Mouse (Mus musculus) embryonic facial prominence, embryonic 10.5 days (tissue): ENCODE measurements around the gene Ctnnbl1. TPM values are rescaled to one million over a fixed set of nuclear protein-coding genes. Genes with fewer than 3 reads are reported as not detected.

Experiments used
- DNase-seq: peaks from one replicate; pipeline ENCODE4 v3.0.0-alpha.2; 2017; ENCODE audit warnings: low spot score
- H3K27ac ChIP-seq: fragments of 300-500 bp; sonication (generic); replicated peaks from 2 replicates; pipeline ENCODE4 v1.5.1; 2016; ENCODE audit warnings: mild to moderate bottlenecking
- H3K27me3 ChIP-seq: fragments of 300-500 bp; sonication (generic); replicated peaks from 2 replicates; pipeline ENCODE4 v1.6.1; 2016; ENCODE audit warnings: low read depth, mild to moderate bottlenecking; ENCODE audit not compliant: poor library complexity, severe bottlenecking
- H3K36me3 ChIP-seq: fragments of 300-500 bp; sonication (generic); replicated peaks from 2 replicates; pipeline ENCODE4 v1.6.1; 2016; ENCODE audit warnings: mild to moderate bottlenecking, moderate library complexity
- H3K4me1 ChIP-seq: fragments of 300-500 bp; sonication (generic); 2 replicates; pipeline ENCODE4 v1.6.1; 2016
- H3K4me3 ChIP-seq: fragments of 300-500 bp; sonication (generic); 2 replicates; pipeline ENCODE4 v1.5.1; 2016; ENCODE audit warnings: mild to moderate bottlenecking, moderate library complexity
- H3K9me3 ChIP-seq: fragments of 300-500 bp; sonication (generic); 2 replicates; pipeline ENCODE4 v1.6.1; 2016; ENCODE audit warnings: mild to moderate bottlenecking
- WGBS: fragments of 180-500 bp; shearing (Covaris S2); methylation state at CpG from one replicate; pipeline ENCODE4 v1.1.7; 2016; 5-methylcytosine and 5-hydroxymethylcytosine counted together
- polyA plus RNA-seq: library from polyadenylated mRNA; unstranded; fragments of >200 nt; fragmentation: Nextera tagmentation; extraction: Ambion mirVana; gene quantifications from 2 replicates; pipeline ENCODE4 v1.2.1, GENCODE M21; 2016

The Ctnnbl1 gene
- polyA plus RNA-seq, 1 experiment from 2014 or later: 93.8 TPM

- Histone ChIP-seq H3K27me3 (no peaks in the 10 kb centered on the region), H3K36me3 (no peaks in the 10 kb centered on the region; the same call in 1 of the 2 replicates), H3K9me3 (no peaks in the 10 kb centered on the region), H3K27ac (no peak overlapping the region), H3K4me3 (no peak overlapping the region), H3K4me1 (peaks cover 23% of the 10 kb centered on the region)
- no peak for DNase-seq
- WGBS: 84% methylated on average over 5 of the region's 5 CpGs
These were observed 108.6 kb downstream of the Ctnnbl1 start for GRCm38 (mm10) chr2:157845831-157846230.

DNA sequence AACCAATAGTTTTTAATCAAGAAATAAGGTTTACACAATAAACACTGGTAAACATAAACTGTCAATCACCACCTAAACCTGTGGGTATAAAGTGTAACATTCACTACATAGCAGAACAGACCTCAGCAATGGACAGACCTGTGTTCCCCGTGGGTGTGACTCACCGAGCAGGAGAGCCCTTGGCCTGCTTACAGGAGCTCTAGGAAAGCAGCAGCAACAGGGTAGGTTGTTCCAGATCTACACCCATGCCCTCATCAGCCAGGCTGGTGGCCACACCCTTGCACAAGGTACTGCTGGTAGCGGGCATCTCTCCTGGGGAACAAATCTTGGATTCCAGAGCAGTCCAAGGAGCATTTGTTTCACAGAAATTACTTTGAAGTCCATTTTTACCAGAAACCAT lies 115.9 kb downstream of the Ctnnbl1 start:
- 82% methylated on average over 3 of the region's 3 CpGs for WGBS
- DNase-seq: no peak
- no peak overlapping the region for H3K4me3 ChIP-seq
- peaks cover 22% of the 10 kb centered on the region for H3K4me1 ChIP-seq
- H3K27ac ChIP-seq: no peak overlapping the region; the same call in 1 of the 2 replicates
- no peaks in the 10 kb centered on the region for H3K27me3 ChIP-seq
- no peaks in the 10 kb centered on the region for H3K36me3 ChIP-seq
- no peaks in the 10 kb centered on the region for H3K9me3 ChIP-seq

DNA sequence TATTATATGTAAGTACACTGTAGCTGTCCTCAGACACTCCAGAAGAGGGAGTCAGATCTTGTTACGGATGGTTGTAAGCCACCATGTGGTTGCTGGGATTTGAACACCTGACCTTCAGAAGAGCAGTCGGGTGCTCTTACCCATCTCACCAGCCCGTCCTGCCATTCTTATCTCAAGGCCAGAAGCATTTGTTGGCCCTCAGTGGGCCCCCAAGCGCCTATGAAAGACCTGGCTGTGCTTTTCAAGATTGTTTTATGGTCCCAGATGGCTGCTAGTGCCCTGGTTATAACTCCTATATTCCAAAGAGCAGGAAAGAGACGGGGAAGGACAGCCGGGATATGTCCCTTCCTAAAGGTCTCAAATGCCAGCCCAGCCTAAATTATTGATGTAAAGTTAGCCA lies 118.6 kb downstream of the Ctnnbl1 start:
- no peak overlapping the region for H3K4me3 ChIP-seq
- WGBS: 86% methylated on average over 6 of the region's 6 CpGs
- H3K36me3 ChIP-seq: no peaks in the 10 kb centered on the region
- no peaks in the 10 kb centered on the region for H3K27me3 ChIP-seq
- no peak for DNase-seq
- no peaks in the 10 kb centered on the region for H3K9me3 ChIP-seq
- peaks cover 32% of the 10 kb centered on the region for H3K4me1 ChIP-seq
- H3K27ac ChIP-seq: no peak overlapping the region

DNA sequence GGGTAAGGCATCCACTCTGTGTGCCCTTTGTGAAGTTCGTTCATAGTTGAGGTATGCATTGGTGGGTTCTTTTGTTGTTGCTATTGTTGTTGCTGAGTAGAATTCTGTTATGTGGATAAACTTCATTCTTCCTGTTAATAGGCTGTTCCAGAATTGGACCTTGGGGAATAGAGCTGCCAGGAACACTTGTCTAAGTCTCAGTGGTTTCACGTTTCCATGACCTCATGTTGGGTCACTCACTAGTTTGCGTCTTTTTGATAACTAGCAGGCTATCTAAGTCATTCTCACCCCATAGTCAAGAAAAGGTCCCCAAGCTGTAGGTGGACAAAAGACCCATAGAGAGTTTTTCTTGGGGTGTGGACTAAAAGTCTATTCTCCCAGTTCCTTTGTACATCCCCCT lies 120.3 kb downstream of the Ctnnbl1 start:
- H3K27ac ChIP-seq: no peak overlapping the region
- no peaks in the 10 kb centered on the region for H3K36me3 ChIP-seq
- H3K9me3 ChIP-seq: no peaks in the 10 kb centered on the region
- H3K27me3 ChIP-seq: no peaks in the 10 kb centered on the region
- DNase-seq: no peak
- no peak overlapping the region for H3K4me3 ChIP-seq
- peaks cover 28% of the 10 kb centered on the region for H3K4me1 ChIP-seq
- WGBS: 70% methylated on average over 3 of the region's 3 CpGs

- Histone ChIP-seq H3K27ac (no peak overlapping the region), H3K36me3 (no peaks in the 10 kb centered on the region), H3K4me1 (peaks cover 28% of the 10 kb centered on the region), H3K4me3 (no peak overlapping the region), H3K27me3 (no peaks in the 10 kb centered on the region), H3K9me3 (no peaks in the 10 kb centered on the region)
- no peak for DNase-seq
- WGBS: 89% methylated on average over 7 of the region's 7 CpGs
These were observed 121.1 kb downstream of the Ctnnbl1 start for GRCm38 (mm10) chr2:157858317-157858716.

DNA sequence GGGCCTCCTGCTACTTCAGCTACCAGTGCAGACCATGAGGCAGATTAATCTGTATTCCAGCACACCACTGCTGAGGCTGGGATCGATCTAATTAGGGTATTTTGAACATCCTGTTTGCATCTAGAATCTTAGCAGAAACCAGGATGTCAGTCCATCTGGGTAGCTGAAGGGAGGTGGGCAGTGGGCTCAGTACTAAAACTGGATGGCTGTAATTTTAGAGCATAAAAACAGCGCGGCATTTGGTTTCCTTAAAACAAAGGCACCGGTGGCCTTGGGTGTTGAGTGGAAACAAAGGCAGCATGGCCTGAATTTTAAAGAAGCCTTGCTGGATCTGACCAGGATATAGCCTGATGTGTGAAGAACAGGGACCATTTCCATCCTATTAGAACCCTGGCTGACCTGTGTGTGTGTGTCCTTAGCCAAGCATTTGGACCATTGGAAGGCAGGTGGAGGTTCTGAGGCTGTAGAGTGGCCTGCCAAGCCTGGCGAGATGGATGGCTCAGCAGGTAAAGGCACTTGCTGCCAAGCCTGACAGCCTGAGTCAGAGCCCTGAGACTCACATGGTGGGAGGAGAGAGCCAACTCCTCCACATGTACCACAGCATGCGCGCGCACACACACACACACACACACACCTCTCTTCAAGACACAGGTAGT lies 122.0 kb downstream of the Ctnnbl1 start:
- Histone ChIP-seq H3K4me3 (no peak overlapping the region), H3K9me3 (no peaks in the 10 kb centered on the region), H3K27me3 (no peaks in the 10 kb centered on the region), H3K4me1 (peaks cover 28% of the 10 kb centered on the region), H3K27ac (no peak overlapping the region), H3K36me3 (no peaks in the 10 kb centered on the region)
- 92% methylated on average over 8 of the region's 8 CpGs for WGBS
- DNase-seq: no peak

DNA sequence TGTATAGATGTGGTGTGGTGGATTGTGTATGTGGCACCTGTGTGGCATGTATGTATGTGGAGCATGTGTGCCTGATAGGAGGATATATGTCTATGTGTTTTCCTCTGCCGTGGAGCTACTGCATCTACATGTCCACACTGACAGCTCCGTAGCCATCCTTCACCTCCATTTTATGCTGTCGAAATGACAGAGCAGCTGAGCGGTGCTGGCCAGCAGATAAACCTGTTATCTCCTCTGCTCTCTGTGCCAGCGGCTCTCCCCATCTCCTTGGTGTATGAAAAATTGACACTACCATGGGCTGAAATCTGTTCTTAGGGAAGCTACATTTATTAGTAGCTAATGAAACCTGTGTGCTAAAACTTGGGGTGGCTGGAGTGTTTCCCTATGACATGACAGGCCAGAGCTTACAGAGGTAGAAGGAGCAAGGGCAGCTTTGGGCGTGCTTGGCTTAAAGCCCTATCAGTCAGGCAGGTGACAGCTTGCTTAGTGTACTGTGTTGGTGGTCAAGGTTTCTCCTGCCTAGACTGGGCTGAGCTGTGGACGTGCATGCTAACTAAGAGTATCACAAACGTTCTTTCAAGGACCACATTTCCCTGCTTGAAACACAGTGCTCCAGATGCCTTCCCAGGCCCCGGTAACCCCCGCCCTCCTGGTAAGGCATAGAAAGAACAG lies 124.2 kb downstream of the Ctnnbl1 start:
- Histone ChIP-seq H3K27me3 (no peaks in the 10 kb centered on the region), H3K9me3 (no peaks in the 10 kb centered on the region), H3K27ac (no peak overlapping the region), H3K4me1 (peaks cover 33% of the 10 kb centered on the region), H3K36me3 (no peaks in the 10 kb centered on the region; the same call in 1 of the 2 replicates), H3K4me3 (no peak overlapping the region)
- WGBS: 82% methylated on average over 10 of the region's 10 CpGs
- DNase-seq: no peak

DNA sequence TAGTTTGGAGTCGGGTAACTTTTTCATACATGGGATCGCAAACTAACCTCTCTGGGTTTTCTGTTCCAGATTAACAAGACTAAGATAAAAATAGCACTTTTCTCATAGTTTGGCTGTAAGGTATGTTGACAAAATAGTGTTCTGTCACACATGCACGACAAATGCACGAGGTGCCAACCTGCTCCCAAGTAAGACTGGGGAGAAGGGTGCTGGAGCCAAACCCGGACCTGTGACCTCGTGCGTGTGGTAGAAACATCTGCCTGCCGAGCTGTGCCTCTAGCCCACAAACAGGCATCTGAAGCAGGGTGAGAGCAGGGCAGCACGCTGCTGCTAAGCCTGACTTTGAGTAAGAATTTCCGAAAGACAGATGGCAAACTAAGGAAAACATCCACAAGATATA lies 125.1 kb downstream of the Ctnnbl1 start:
- H3K36me3 ChIP-seq: no peaks in the 10 kb centered on the region; the same call in 1 of the 2 replicates
- no peak for DNase-seq
- H3K27me3 ChIP-seq: no peaks in the 10 kb centered on the region
- no peaks in the 10 kb centered on the region for H3K9me3 ChIP-seq
- H3K27ac ChIP-seq: no peak overlapping the region
- no peak overlapping the region for H3K4me3 ChIP-seq
- peaks cover 27% of the 10 kb centered on the region; the same call in 1 of the 2 replicates for H3K4me1 ChIP-seq
- WGBS: 81% methylated on average over 10 of the region's 10 CpGs

DNA sequence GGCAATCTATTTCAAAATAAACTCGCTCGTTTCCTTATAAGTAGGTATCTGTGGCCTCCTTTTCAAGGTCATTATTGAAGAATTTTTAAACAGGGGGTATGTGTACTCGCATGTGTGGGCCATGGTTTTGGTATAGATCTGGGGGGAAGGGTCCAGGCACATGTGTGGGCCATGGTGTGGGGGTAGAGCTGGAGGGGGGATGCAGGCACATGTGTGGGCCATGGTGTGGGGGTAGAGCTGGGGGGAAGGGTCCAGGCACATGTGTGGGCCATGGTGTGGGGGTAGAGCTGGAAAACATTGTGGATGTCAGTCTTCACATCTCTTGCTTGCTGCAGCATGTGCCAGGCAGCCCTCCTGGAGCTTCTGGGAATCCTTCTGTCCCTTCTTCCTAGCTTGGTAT lies 129.9 kb downstream of the Ctnnbl1 start:
- no peaks in the 10 kb centered on the region for H3K27me3 ChIP-seq
- no peaks in the 10 kb centered on the region for H3K9me3 ChIP-seq
- no peak for DNase-seq
- H3K27ac ChIP-seq: no peak overlapping the region
- 89% methylated on average over 3 of the region's 3 CpGs for WGBS
- no peak overlapping the region for H3K4me3 ChIP-seq
- H3K36me3 ChIP-seq: peaks cover 14% of the 10 kb centered on the region
- peaks cover 10% of the 10 kb centered on the region; the same call in 1 of the 2 replicates for H3K4me1 ChIP-seq

GRCm38 (mm10) chr2:157870247-157870646 lies 133.0 kb downstream of the Ctnnbl1 start:
- Histone ChIP-seq H3K4me3 (no peak overlapping the region), H3K9me3 (no peaks in the 10 kb centered on the region), H3K27me3 (no peaks in the 10 kb centered on the region), H3K4me1 (peaks cover 10% of the 10 kb centered on the region; the same call in 1 of the 2 replicates), H3K27ac (no peak overlapping the region), H3K36me3 (peaks cover 27% of the 10 kb centered on the region)
- no peak for DNase-seq
- 81% methylated on average over 6 of the region's 6 CpGs for WGBS

DNA sequence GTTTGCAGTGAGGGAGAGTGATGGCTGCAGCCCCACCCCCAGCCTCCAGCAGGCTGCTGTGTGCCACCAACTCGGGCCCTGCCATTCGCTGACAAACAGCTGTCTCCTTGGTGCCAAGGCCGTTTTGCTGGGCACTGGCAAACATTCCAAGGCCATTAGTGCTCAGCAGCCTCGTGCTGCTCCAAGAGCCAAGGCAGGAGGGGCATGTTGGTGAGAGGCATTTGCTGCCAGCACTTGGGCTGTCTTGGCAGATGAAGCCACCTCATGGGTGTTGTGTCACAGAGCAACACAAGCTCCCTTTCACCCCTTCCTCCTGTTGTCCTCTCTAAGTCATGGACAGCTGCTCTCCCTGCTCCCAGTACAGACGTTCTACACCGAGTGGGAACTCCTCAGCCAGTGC lies 136.0 kb downstream of the Ctnnbl1 start:
- H3K4me3 ChIP-seq: no peak overlapping the region
- peaks cover 39% of the 10 kb centered on the region for H3K36me3 ChIP-seq
- no peak for DNase-seq
- 0 out of 2 replicates have a peak, but pooled peaks cover 5% of the 10 kb centered on the region for H3K4me1 ChIP-seq
- H3K27ac ChIP-seq: no peak overlapping the region
- WGBS: 84% methylated on average over 6 of the region's 6 CpGs
- no peaks in the 10 kb centered on the region for H3K27me3 ChIP-seq
- no peaks in the 10 kb centered on the region for H3K9me3 ChIP-seq

GRCm38 (mm10) chr2:157873691-157874090 lies 136.5 kb downstream of the Ctnnbl1 start:
- H3K36me3 ChIP-seq: peaks cover 39% of the 10 kb centered on the region
- H3K4me1 ChIP-seq: 0 out of 2 replicates have a peak, but pooled peaks cover 5% of the 10 kb centered on the region
- no peak overlapping the region for H3K4me3 ChIP-seq
- no peak for DNase-seq
- no peaks in the 10 kb centered on the region for H3K27me3 ChIP-seq
- H3K27ac ChIP-seq: no peak overlapping the region
- WGBS: 88% methylated on average over 1 of the region's 1 CpGs
- no peaks in the 10 kb centered on the region for H3K9me3 ChIP-seq

DNA sequence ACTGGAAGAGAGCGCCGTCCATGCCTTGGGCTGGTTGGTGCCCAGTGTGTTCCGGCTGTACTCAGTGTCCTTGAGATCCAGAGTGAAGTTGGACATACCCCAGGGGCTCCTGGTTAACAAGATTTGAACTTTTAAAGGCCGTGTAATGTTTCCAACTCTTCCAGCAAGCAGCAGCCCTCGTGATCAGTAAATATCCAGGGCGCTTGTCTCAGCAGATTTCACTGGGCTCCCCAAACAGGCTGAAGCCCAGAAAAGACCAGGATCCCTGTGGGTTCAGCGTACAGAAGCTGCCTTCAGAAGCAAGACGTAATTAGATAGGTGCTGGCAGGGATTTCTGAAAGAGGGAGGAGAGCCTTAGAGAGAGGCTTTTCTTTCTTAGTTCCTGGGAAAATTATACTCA lies 137.9 kb downstream of the Ctnnbl1 start:
- WGBS: 76% methylated on average over 8 of the region's 8 CpGs
- no peaks in the 10 kb centered on the region for H3K27me3 ChIP-seq
- H3K36me3 ChIP-seq: peaks cover 42% of the 10 kb centered on the region
- H3K27ac ChIP-seq: no peak overlapping the region
- H3K9me3 ChIP-seq: no peaks in the 10 kb centered on the region
- DNase-seq: no peak
- H3K4me3 ChIP-seq: no peak overlapping the region
- 0 out of 2 replicates have a peak, but pooled peaks cover 5% of the 10 kb centered on the region for H3K4me1 ChIP-seq
